Comparison of ENCODE assay signal across 14 mouse cellular contexts in genomic region chr1:43305349-43306278, GRCm38 (mm10).
DNase-seq lines count a peak whose midpoint lies in the region; ATAC-seq and TF ChIP-seq lines count a peak whose summit lies in the region.
"Had no signal": no experiment of that assay in that cellular context is flagged by ENCODE, and none has a peak within 500 bp of the region (broad histone marks: within the 10 kb centered on the region; RNA-seq: fewer than 3 reads in every experiment).

No protein-coding gene starts in this region.

- no peaks in the 10 kb centered on the region for H3K4me1 ChIP-seq in forebrain, embryonic 16.5 days (replicated peaks; ENCODE audit: control insufficient read depth, insufficient read depth, low read length)
- no peaks in the 10 kb centered on the region for H3K4me1 ChIP-seq in forebrain, embryonic 11.5 days (replicated peaks; ENCODE audit: control insufficient read depth, insufficient read depth, low read length)

- no peak overlapping the region for H3K4me3 ChIP-seq in forebrain, embryonic 16.5 days (replicated peaks; ENCODE audit: low read length)
- no peak overlapping the region for H3K4me3 ChIP-seq in forebrain, embryonic 11.5 days (ENCODE audit: low read depth, low read length)
- H3K4me3 ChIP-seq in gastrocnemius, adult 2 months, result no peak overlapping the region
- H3K4me3 ChIP-seq: forebrain, embryonic 10.5 days; hindbrain, embryonic 15.5 days; myocyte had no signal

- DNase-seq in forebrain, embryonic 11.5 days (ENCODE audit: low spot score), result no peak
- peak; percentile 6 for DNase-seq in testis, postnatal 14 days (ENCODE audit: low spot score)
- DNase-seq in testis, postnatal 10 days (ENCODE audit: low spot score), result no peak
- peak; percentile 81 for DNase-seq in large intestine, adult 2 months (ENCODE audit: low read depth, low spot score)
- no peak for DNase-seq in gastrocnemius, postnatal 14 days
- DNase-seq in gastrocnemius, adult 2 months, result no peak
- no peak for DNase-seq in MN1 (ENCODE audit: low spot score)
- DNase-seq: gastrocnemius, postnatal 25 days; spleen, adult 18-20 months; thymus, postnatal 25 days had no signal

- H3K9ac ChIP-seq in forebrain, embryonic 16.5 days (replicated peaks; ENCODE audit: low read depth, low read length), result no peak overlapping the region
- H3K9ac ChIP-seq in forebrain, embryonic 11.5 days (ENCODE audit: low read length), result no peak overlapping the region
- H3K9ac ChIP-seq: hindbrain, embryonic 15.5 days had no signal

- no peak overlapping the region for H3K27ac ChIP-seq in forebrain, embryonic 16.5 days (ENCODE audit: low read length)
- no peak overlapping the region for H3K27ac ChIP-seq in forebrain, embryonic 11.5 days (ENCODE audit: low read depth, low read length)
- no peak overlapping the region for H3K27ac ChIP-seq in gastrocnemius, adult 2 months
- H3K27ac ChIP-seq: forebrain, embryonic 10.5 days; hindbrain, embryonic 15.5 days had no signal

- H3K27me3 ChIP-seq in forebrain, embryonic 16.5 days (replicated peaks; ENCODE audit: control insufficient read depth, insufficient read depth, low read length), result no peaks in the 10 kb centered on the region
- no peaks in the 10 kb centered on the region for H3K27me3 ChIP-seq in forebrain, embryonic 11.5 days (ENCODE audit: control insufficient read depth, insufficient read depth, low read length)
- H3K27me3 ChIP-seq: hindbrain, embryonic 15.5 days had no signal

- no peaks in the 10 kb centered on the region for H3K9me3 ChIP-seq in forebrain, embryonic 16.5 days (ENCODE audit: control insufficient read depth, low read length)
- no peaks in the 10 kb centered on the region for H3K9me3 ChIP-seq in forebrain, embryonic 11.5 days (ENCODE audit: control insufficient read depth, low read length)
- H3K9me3 ChIP-seq: forebrain, embryonic 10.5 days; hindbrain, embryonic 15.5 days had no signal

- H3K36me3 ChIP-seq in forebrain, embryonic 16.5 days (ENCODE audit: control insufficient read depth, insufficient read depth), result no peaks in the 10 kb centered on the region
- H3K36me3 ChIP-seq in forebrain, embryonic 11.5 days (ENCODE audit: control insufficient read depth, insufficient read depth, low read length), result no peaks in the 10 kb centered on the region
- H3K36me3 ChIP-seq: forebrain, embryonic 10.5 days; hindbrain, embryonic 15.5 days had no signal

- peak; percentile 43; the same call in 1 of the 2 replicates for ATAC-seq in forebrain, embryonic 16.5 days
- no peak for ATAC-seq in forebrain, embryonic 11.5 days (replicated peaks; ENCODE audit: low FRiP score)

- H3K4me2 ChIP-seq in forebrain, embryonic 16.5 days (ENCODE audit: low read length), result no peak overlapping the region
- H3K4me2 ChIP-seq in forebrain, embryonic 11.5 days (ENCODE audit: low read depth, low read length, severe bottlenecking), result no peak overlapping the region
- H3K4me2 ChIP-seq: hindbrain, embryonic 15.5 days had no signal

- intact Hi-C loops in gastrocnemius, postnatal 14 days (cut with DNase I; ENCODE audit: low total_unique reads), result loop anchor here (10.0 kb wide), 1 partner anchor 239 kb away; no protein-coding TSS in a partner anchor
- intact Hi-C loops in gastrocnemius, adult 2 months (cut with DNase I), result no loop called here

- WGBS in forebrain, embryonic 16.5 days, result 46% methylated on average over 9 of the region's 9 CpGs
- 65% methylated on average over 9 of the region's 9 CpGs for WGBS in forebrain, embryonic 11.5 days
- WGBS in large intestine, adult 2 months, result 20% methylated on average over 9 of the region's 9 CpGs

- TF ChIP-seq CTCF in gastrocnemius, adult 2 months (IDR thresholded peaks at IDR 0.05), result no peak

Comparison
In these comparisons a context has a peak if more than half of its experiments do, and no peak if none do; other contexts are left out.
1. DNase-seq: peak in testis, postnatal 14 days (single experiment) and large intestine, adult 2 months (single experiment); none in forebrain, embryonic 11.5 days (single experiment), testis, postnatal 10 days (single experiment), gastrocnemius, postnatal 14 days (single experiment), gastrocnemius, adult 2 months (single experiment) and MN1 (single experiment).